Mouse (Mus musculus): ENCODE measurements around the gene Mslnl.

The Mslnl gene

DNA sequence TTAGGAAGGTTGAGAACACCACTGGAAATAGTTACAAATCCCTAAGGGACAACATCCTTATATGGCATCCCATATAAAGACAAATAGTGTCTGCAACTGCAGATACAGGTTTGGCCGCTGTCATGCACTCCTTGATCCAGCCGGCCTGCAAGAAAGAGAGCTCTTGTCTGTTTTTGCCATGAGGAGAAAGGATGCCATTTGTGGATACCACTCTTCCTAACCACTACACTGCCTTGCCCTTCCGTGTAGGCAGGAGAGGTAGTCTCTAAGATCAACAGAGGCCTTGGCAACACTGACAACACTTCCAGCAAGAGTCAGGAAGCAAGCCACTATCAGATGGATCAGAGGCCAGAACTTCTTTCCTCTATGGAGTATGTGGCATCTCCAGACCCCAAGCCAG is 50.4 kb downstream of the Mslnl start, which contains the start of gene Ccdc78:
Gene Ccdc78 (plus strand): TSS at position 301 of the 400 bp plus-strand sequence.
- DNase-seq (ENCODE audit: low read depth): no peak

DNA sequence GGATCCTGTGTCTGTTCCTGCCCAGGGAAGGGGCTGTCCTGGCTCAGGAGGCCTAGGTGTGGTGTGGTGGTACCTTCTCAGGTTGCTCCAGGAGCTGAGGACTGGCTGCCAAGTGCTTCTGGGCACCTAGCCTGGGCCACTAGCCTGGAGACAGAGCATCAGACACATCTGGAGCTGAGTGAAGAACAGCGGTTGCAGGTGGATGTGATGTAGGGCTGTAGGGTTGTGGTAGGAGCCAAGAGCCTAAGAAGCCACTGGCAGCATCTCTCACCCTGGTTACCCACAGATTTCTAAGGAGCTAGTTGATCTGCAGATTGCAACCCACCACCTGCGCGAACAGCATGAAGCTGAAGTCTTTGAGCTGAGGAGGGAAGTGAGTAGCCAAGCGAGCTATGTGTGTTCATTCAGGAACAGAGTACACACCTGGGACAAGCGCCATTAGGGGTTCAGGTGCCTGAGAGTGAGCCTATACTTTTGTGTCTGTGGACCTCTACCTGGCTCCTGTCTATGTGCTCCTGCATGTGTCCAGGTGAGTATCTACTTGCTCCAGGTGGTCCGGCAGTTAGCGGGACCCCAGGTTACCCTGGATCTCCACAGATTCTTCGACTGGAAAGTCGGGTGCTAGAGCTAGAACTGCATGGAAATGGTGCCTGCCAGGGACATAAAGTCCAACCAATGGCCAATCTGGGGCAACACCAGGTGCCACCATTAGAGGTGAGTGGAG is 51.1 kb downstream of the Mslnl start:
- DNase-seq (ENCODE audit: low read depth): no peak

DNA sequence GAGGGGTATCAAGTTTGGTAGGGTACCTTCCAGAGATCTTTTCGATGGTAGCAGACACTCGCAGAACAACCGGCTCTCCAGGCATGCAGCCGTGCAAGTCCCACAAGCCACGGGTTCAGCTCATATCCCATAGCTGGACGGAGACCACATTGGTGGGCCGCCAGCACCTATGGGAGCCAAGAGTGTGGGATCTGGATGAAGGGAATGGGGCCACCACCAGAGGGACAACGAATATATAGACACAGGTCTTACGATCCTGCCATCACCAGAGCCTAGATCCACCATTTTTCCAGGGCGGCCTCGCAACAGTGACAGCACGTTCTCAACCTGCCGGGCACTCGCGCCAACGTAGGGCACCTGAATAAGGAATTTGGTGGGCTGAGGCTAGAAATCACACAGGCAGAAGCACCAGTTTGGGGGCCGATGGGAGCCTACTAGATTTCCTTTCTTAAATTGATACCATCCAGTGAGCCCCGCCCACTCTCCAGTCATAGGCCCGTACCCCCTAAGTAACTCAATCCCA is 55.5 kb downstream of the Mslnl start:
- DNase-seq (ENCODE audit: low read depth): no peak

DNA sequence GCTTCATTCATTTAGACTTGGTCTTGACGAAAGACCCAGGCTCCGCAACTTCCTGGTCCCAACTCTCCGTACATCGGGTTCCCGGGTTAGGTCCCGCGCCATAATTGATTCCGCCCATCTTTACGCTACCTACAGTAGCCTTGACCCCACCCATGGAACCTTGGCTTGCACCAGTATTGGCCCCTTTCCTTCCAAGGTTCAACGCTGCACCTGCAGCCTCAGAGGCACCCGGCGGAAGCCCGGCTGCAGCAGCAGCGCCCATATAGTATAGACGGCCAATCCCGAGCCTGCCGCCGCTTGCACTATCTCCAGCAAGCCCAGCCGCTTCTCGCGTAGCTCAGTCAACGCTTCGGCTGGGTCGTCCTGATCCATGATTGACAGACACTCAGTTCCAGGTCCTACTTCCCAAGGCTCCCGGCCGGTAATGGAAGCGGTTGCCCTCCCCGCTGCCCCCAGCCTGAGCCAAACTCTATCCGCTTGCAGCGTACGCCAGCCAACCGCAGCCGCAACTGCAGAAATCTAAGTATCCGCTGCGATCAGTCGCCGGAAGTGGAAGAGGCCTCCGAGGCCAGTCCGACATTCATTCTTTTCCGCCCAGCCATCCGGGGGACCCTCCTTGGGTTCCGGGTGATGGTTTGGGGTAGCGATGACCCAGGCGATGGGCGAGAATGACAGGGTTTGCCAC is 56.1 kb downstream of the Mslnl start:
- peak; percentile 86 for DNase-seq (ENCODE audit: low read depth)

DNA sequence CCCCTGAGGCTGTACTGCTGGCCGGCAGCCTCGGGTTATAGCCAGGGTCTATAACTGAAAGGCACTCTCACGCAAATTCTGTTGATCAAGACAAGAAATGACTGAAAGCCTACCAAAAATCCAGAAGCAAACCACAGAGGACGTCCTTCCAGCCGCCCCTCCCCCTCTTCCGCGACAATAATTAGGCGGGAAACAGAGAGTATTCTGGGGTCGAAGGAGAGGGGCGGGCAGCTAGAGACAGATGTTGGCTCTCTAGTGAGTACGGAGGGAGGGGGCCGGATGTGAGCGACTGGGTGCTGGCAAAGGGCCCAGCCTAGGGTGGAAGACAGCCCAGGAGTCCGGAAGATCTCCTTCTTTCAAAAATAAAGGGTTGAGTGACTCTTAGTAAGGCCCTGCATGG is 56.8 kb downstream of the Mslnl start, which contains the start of gene Fam173a:
Gene Fam173a (minus strand): TSS at position 287 of the 400 bp plus-strand sequence.
- peak; percentile 58 for DNase-seq (ENCODE audit: low read depth)

DNA sequence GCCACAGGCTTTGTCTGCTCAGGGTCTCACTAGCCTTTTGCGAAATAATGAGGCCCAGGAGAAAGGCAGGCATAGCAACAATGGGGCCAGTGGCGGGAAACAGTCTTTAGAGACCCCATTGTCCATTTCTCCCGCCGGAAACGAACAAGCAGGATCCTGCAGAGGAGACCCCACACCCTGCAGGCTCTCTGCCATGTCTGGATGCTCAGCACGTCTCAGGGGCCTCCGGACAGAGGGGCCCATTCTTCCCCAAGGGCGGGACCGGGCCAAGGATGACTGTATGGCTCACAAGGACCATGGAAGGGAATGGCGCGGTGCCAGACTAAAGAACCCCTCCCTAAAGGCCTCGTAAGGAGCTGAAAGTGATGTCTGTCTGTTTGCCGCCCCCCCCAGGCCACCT is 58.4 kb downstream of the Mslnl start:
- no peak for DNase-seq (ENCODE audit: low read depth)

DNA sequence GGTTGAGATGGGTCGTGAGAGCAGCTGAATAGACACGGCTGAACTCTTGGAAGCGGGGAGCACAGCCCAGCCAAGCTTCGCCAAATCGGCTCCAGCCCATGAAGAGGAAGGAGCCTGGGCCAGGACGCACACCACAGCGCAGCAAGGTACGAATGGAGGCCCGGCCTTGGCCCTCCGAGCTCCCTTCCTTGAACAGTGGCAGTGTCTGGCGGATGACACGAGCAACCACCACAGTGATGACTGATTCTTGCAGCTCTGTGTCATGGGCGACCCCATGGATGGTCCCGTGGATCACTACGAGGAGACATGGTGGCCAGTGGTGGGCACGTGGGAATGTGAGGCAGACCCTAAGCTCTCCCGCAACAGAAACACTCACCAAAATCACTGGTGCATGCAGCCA is 59.2 kb downstream of the Mslnl start:
- DNase-seq (ENCODE audit: low read depth): no peak

DNA sequence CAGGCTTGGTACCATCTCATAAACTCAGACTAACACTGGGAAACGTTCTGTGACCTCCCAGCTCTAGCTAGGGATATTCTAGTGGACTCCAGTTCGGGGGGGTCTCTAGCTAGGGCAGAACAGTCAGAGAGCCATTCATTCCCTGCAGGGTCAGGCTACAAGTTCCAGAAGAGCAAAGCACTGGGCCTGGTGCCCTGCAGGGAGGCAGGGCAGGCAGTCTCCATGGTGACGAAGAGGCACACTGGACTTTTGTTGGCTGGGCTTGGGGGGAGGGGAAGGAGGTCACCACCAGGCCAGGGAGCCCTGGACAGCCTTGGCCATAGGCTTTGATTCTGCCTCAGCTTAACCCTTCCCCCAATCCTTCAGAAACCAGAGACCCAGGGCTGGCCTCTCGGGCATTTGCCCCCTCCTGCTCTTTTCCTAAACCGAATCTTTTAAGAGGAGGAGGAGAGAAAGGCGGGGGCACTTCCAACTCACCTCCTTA is 59.8 kb downstream of the Mslnl start, which contains the start of gene AC134908.4:
Gene AC134908.4 (minus strand): TSS at position 51 of the 484 bp plus-strand sequence.
- no peak for DNase-seq (ENCODE audit: low read depth)

DNA sequence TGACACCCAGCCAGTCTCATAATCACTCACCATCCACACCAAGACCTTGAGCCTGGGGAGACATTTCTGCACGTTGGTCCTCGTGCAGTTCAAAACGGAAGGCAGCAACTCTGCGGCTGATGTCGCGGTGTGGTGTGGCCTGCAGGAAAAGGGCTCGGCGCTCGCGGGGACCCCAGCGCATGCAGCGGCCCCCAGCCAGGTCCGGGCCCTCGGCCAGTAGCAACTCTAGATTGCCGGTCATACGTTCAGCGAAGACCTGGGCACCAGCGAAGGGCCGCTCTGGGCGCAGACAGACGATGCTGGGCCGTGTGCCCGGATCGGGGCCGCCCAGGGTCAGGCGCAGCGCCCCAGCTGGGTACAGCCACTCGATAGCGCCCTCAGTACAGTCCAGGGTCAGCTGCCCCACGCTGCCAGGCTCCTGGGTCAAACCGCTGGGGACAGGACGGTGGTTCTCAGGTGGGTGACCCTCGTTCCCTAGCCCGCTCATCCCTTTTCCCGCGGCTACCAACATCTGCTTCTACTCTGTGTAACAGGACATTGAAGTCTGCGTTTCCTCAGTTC is 60.4 kb downstream of the Mslnl start:
- no peak for DNase-seq (ENCODE audit: low read depth)

DNA sequence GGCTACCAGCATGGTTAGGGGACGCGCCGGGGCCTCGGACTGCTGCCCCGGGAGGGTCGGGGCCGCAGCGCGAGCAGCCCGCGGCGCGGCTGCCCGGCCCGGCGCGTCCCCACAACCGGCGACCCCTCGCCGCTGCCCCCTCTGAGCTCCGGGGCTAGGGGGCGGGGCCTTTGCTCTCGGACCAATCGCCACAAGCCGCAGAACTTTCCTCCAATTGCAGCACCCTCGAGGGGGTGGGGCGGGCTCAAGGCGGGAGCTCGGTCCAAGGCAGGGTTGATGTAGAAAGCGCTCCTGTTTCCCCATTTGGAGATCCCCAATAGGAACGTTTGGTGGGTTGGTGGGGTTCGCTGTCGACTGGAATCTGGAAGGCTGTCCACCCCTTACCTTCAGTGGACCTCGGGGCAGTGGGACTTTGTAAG is 61.1 kb downstream of the Mslnl start, which contains the start of gene Metrn:
Gene Metrn (minus strand): TSS at position 186 of the 419 bp plus-strand sequence.
- peak; percentile 86 for DNase-seq (ENCODE audit: low read depth)
